Mouse (Mus musculus) embryonic facial prominence, embryonic 14.5 days (tissue): ENCODE data around the gene Eml4. TPM values are rescaled to one million over a fixed set of nuclear protein-coding genes. Genes with fewer than 3 reads are reported as not detected.

ENCODE experiments used
- ATAC-seq: fragments of 200-750 bp; cut with Nextera tagmentation; 2 replicates; pipeline ENCODE4 v1.8.0; 2017; ENCODE audit warnings: low read depth, moderate number of reproducible peaks, moderate TSS enrichment
- DNase-seq: peaks from one replicate; pipeline ENCODE4 v3.0.0-alpha.2; 2015; ENCODE audit warnings: low spot score
- H3K27ac ChIP-seq: fragments of 300-500 bp; sonication (generic); replicated peaks from 2 replicates; pipeline ENCODE4 v1.5.1; 2014; ENCODE audit warnings: low read depth, mild to moderate bottlenecking, low read length, moderate library complexity
- H3K27me3 ChIP-seq: fragments of 300-500 bp; sonication (generic); replicated peaks from 2 replicates; pipeline ENCODE4 v1.6.1; 2014; ENCODE audit warnings: low read length; ENCODE audit not compliant: control insufficient read depth, insufficient read depth
- H3K36me3 ChIP-seq: fragments of 300-500 bp; sonication (generic); 2 replicates; pipeline ENCODE4 v1.6.1; 2014; ENCODE audit warnings: low read length, mixed read lengths; ENCODE audit not compliant: control insufficient read depth, insufficient read depth
- H3K4me1 ChIP-seq: fragments of 300-500 bp; sonication (generic); 2 replicates; pipeline ENCODE4 v1.6.1; 2014; ENCODE audit warnings: antibody characterized with exemption, low read length; ENCODE audit not compliant: control insufficient read depth, insufficient read depth
- H3K4me2 ChIP-seq: fragments of 300-500 bp; sonication (generic); 2 replicates; pipeline ENCODE4 v1.6.1; 2014; ENCODE audit warnings: low read depth, mild to moderate bottlenecking, low read length, moderate library complexity, mixed read lengths
- H3K4me3 ChIP-seq: fragments of 300-500 bp; sonication (generic); 2 replicates; pipeline ENCODE4 v1.5.1; 2014; ENCODE audit warnings: low read depth, mild to moderate bottlenecking, low read length
- H3K9ac ChIP-seq: fragments of 300-500 bp; sonication (generic); 2 replicates; pipeline ENCODE4 v1.6.1; 2014; ENCODE audit warnings: low read depth, mild to moderate bottlenecking, low read length, moderate library complexity, mixed read lengths
- H3K9me3 ChIP-seq: fragments of 300-500 bp; sonication (generic); 2 replicates; pipeline ENCODE4 v1.6.1; 2016; ENCODE audit warnings: low read length; ENCODE audit not compliant: control insufficient read depth
- WGBS: fragments of 180-500 bp; shearing (Covaris S2); extraction: QIAGEN DNeasy Blood & Tissue Kit; methylation state at CpG from one replicate; pipeline ENCODE4 v1.1.7; 2014; 5-methylcytosine and 5-hydroxymethylcytosine counted together
- polyA plus RNA-seq: library from polyadenylated mRNA; unstranded; fragments of >200 nt; fragmentation: Nextera tagmentation; extraction: Ambion mirVana; gene quantifications from 2 replicates; pipeline ENCODE4 v1.2.1, GENCODE M21; 2014

Eml4 gene
- polyA plus RNA-seq, 1 experiment from 2014 or later = 35.3 TPM

- Histone ChIP-seq H3K27ac (no peak overlapping the region), H3K4me1 (peaks cover 10% of the 10 kb centered on the region), H3K4me3 (no peak overlapping the region), H3K27me3 (no peaks in the 10 kb centered on the region), H3K36me3 (no peaks in the 10 kb centered on the region), H3K9ac (no peak overlapping the region), H3K9me3 (no peaks in the 10 kb centered on the region), H3K4me2 (no peak overlapping the region)
- 74% methylated on average over 13 of the region's 13 CpGs for WGBS
- DNase-seq = no peak
- no peak for ATAC-seq
Observed at GRCm38 (mm10) chr17:83337051-83337898, 13.5 kb upstream of the Eml4 start.

DNA sequence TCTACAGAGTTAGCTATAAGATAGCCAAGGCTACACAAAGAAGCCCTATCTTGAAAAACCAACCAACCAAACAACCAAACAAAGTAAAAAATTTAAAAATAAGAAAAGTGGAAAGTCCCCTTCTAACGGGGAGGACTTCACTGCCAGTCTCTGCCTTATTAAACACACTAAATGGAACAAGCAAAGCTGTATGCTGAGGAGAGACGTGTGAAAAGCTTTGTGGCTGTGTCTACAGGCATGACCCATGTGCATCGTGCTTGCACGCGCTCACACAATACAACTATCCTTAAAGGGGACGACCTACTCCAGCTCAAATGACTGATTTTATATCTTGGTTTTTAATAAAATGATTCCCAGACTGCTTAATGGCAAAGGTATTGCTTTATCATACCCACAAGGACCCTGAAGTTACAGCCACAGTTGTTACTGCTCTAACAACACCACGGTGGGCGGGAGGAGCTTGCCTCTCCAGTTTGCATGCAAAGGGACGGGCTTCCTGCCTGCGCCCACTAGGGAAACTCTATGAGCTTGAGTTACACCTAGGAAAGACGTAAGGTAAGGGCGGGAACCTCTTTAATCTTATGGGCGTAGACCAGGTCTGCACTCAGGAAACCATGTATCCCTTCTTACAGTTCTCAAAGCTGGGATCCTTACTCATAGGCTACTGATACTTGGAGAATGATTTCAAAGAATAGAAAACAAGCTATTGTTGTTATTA lies 11.2 kb upstream of the Eml4 start:
- H3K36me3 ChIP-seq = no peaks in the 10 kb centered on the region
- WGBS = 78% methylated on average over 13 of the region's 13 CpGs
- ATAC-seq (peak; percentile 56; the same call in 1 of the 2 replicates), DNase-seq (peak; percentile 53)
- no peak overlapping the region for H3K9ac ChIP-seq
- no peak overlapping the region for H3K4me3 ChIP-seq
- no peak overlapping the region for H3K4me2 ChIP-seq
- H3K4me1 ChIP-seq = peaks cover 12% of the 10 kb centered on the region
- no peak overlapping the region for H3K27ac ChIP-seq
- no peaks in the 10 kb centered on the region for H3K27me3 ChIP-seq
- no peaks in the 10 kb centered on the region for H3K9me3 ChIP-seq

- Histone ChIP-seq H3K27me3 (no peaks in the 10 kb centered on the region), H3K36me3 (no peaks in the 10 kb centered on the region), H3K4me3 (no peak overlapping the region), H3K4me2 (no peak overlapping the region), H3K9me3 (no peaks in the 10 kb centered on the region), H3K9ac (no peak overlapping the region), H3K27ac (peak overlapping the region; percentile 31; the same call in 1 of the 2 replicates), H3K4me1 (peaks cover 12% of the 10 kb centered on the region)
- ATAC-seq = 0 out of 2 replicates have a peak, but pooled peaks have one; percentile 30
- DNase-seq = peak; percentile 62
- 67% methylated on average over 16 of the region's 16 CpGs for WGBS
Observed at GRCm38 (mm10) chr17:83340895-83341524, 9.7 kb upstream of the Eml4 start.

DNA sequence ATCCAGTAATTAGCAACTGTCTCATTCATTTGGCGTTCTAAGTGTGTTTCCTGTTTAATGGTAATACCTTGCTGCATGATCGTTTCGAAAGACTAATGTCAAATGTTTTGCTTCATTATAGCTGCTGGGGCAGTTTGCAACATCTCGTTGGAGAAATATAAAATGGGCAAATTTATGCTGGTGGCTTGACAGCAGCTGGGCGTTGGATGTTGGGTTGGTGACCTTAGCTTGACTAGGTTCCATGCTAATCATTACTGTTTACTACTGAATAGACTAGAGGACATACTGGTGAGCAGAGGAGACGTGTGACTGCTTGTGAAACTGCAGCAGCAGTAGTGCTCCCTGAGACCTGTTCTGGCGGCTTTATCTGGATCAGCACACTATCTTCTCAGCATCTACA lies 6.5 kb upstream of the Eml4 start:
- no peak overlapping the region for H3K4me3 ChIP-seq
- H3K27me3 ChIP-seq = no peaks in the 10 kb centered on the region
- no peak overlapping the region for H3K27ac ChIP-seq
- DNase-seq (no peak), ATAC-seq (no peak)
- peaks cover 12% of the 10 kb centered on the region for H3K4me1 ChIP-seq
- no peak overlapping the region for H3K9ac ChIP-seq
- H3K9me3 ChIP-seq = no peaks in the 10 kb centered on the region
- 80% methylated on average over 7 of the region's 7 CpGs for WGBS
- no peaks in the 10 kb centered on the region for H3K36me3 ChIP-seq
- H3K4me2 ChIP-seq = no peak overlapping the region

DNA sequence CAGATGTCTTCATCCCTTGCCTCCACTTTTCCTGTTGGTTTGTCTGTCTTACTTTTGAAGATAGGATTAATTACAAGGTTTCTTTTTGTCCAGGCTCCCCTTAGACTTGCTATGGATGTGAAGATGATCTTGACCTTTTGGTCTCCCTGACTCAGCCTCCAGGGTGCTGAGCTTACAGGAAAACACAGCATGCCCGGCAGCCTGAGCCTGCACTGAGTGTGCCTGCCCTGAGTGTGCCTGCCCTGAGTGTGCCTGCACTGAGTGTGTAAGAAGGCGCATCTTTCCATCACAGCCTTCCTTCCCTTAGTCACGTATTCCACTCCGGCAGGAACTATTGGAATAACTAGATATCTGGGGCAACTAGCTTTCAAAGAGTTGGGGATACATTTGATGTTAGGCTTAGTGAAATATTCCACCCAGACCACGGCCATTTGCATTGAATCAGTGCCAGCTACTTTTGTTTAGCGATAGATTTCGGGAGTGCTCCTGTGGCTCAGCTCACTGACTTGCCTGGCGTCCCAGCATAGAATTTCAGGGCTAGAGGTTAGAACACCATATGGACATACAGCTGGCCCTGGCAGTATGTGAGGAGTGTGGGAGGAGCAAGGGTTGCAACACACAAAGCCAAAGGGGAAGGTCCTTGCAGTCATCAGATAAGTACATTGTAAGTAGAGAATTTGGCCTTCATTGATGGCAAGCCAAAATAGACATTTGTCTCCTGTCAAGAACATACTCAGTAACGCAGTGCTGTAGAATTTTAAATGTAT lies 2.5 kb upstream of the Eml4 start:
- Histone ChIP-seq H3K4me2 (no peak overlapping the region), H3K4me3 (no peak overlapping the region), H3K27me3 (no peaks in the 10 kb centered on the region), H3K36me3 (no peaks in the 10 kb centered on the region), H3K9me3 (no peaks in the 10 kb centered on the region), H3K4me1 (peaks cover 11% of the 10 kb centered on the region), H3K27ac (no peak overlapping the region), H3K9ac (no peak overlapping the region)
- WGBS = 78% methylated on average over 9 of the region's 9 CpGs
- no peak for DNase-seq
- no peak for ATAC-seq

DNA sequence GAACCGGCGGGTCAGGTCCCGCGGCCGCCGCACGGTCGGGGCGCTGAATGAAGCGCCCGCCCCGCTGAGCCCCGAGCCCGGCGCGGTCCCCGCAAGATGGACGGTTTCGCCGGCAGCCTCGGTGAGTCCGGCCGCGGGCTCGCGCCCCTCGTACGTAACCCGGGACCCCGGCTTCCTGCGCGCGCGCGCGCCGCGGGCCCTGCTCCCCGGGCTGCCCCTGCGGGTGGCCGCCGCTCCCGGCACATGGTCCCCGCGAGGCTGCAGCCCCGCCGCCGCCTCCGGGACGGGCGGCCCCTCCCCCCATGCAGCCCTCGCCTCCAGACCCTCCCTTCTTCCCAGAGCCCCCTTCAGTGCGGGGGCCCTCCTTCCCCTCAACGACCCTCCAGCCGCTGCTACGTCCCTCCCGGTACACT lies 394 bp downstream of the Eml4 start:
- ATAC-seq (peak; percentile 70), DNase-seq (no peak)
- H3K27me3 ChIP-seq = no peaks in the 10 kb centered on the region
- H3K4me3 ChIP-seq = peak overlapping the region; percentile 90
- peak overlapping the region; percentile 97 for H3K9ac ChIP-seq
- WGBS = 0% methylated on average over 6 of the region's 57 CpGs
- peak overlapping the region; percentile 81 for H3K4me2 ChIP-seq
- H3K4me1 ChIP-seq = peaks cover 20% of the 10 kb centered on the region
- no peaks in the 10 kb centered on the region for H3K36me3 ChIP-seq
- no peaks in the 10 kb centered on the region for H3K9me3 ChIP-seq
- H3K27ac ChIP-seq = peak overlapping the region; percentile 92

- Histone ChIP-seq H3K27me3 (no peaks in the 10 kb centered on the region), H3K9me3 (no peaks in the 10 kb centered on the region), H3K4me3 (peak overlapping the region; percentile 90), H3K4me1 (peaks cover 20% of the 10 kb centered on the region), H3K4me2 (peak overlapping the region; percentile 81), H3K27ac (peak overlapping the region; percentile 92), H3K9ac (peak overlapping the region; percentile 97), H3K36me3 (no peaks in the 10 kb centered on the region)
- ATAC-seq (no peak), DNase-seq (peak; percentile 29)
- WGBS = 5% methylated on average over 13 of the region's 13 CpGs
Observed at GRCm38 (mm10) chr17:83351601-83352413, 1.1 kb downstream of the Eml4 start.
